Mouse (Mus musculus): ENCODE data around the gene Pcdh7. TPM values are rescaled to one million over a fixed set of nuclear protein-coding genes. Genes with fewer than 3 reads are reported as not detected.
"Not testable (repeated sequence)": the region's sequence is repeated elsewhere in the genome, so short reads cannot be mapped to it uniquely, and the experiment has no call there.

The Pcdh7 gene
- total RNA-seq (2021) = 10 to 100 TPM; 83.9 to 89.1 TPM
- long read RNA-seq, experiment 1, full-length matches to known transcripts = 9 of 17 reads
- long read RNA-seq, experiment 1, partial matches to known transcripts = 5 of 17 reads
- long read RNA-seq, experiment 1, other reads (novel, unspliced or antisense) = 3 of 17 reads
- long read RNA-seq, experiment 2, full-length matches to known transcripts = 2 of 7 reads
- long read RNA-seq, experiment 2, partial matches to known transcripts = 1 of 7 reads
- long read RNA-seq, experiment 2, other reads (novel, unspliced or antisense) = 4 of 7 reads

DNA sequence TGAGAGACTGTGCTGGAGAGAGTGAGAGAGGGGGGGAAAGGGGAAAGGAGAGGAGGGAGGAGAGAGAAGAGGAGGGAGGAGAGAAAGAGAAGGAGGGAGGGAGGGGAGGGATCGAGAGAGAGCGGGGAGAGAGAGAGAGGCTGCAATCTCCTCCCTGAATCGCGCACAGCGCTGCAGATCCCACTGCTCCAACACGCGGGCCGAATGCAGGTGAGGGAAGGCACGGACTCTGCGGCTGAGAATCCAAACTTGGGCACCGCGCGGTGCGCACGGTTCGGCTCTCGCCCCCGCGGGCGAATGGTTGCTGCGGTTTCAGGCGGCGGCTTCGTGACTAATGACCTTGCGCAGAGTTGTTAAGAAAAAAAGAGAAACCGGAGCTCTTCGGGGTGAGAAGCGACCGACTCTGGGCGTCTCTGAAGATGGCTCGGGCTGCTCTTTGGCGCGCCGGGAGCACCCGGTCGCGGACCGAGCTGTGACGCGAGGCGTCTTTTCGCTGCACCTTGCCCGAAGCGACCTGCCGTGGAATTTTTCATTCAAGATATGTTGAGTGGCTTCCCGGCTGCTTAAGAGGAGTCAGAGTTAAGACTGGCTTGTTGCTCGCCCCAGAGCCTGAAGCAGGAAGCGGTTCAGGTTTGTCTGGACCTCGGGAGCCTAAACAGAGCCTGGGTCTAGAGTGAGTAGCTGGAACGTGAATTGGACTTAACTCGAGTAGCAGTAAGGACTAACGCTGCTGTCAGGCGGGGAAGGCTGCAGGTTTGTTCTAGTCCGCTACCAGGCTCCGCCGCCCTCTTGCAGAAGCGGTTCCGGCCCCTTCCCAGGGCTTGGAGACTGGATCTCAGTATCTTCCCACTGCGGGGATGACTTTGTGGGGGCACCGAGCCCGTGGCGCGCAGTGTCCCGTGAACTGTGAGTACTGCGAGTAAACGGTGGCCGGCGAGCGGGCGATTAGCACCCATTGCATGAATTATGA, at the start of gene Pcdh7:
Pcdh7 (plus strand) TSS at position 62 of the 970 bp plus-strand sequence.
- peak; percentile 50 to 73 for DNase-seq

DNA sequence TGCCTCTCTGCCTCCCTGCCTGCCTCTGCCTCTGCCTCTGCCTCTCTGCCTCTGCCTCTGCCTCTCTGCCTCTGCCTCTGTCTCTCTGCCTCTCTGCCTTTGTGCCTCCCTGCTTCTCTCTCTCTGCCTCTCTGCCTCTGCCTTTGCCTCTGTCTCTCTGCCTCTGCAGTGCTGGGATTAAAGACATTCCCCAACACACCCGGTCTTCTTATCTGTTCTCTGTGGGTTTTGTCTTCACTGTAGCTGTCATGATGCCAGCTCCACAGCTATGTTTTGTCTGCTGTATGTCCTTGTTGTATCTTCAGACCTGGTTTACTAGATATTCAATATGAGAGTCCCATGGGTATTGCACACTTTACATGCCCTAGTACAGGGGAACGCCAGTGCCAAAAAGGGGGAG, 40.8 kb upstream of the Pcdh7 start:
- not testable (repeated sequence) for DNase-seq

DNA sequence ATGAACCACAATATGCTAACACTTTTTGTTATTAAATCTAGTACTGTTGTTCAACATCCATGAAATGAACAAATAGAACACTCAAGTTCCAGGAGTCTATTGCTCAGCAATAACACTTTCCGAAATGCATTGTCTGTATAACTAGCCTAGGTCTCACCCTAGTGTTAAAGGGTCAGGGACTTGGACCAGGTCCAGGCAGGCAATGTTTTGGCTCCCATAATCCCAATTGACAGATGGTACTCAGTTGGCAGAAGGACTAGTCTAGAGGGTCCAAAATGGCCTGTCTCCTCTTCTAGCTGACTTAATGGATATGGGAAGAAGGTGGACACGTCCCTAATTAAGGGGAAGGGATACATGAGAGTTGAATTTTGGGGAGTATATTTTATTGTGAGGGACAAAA, 9.4 kb upstream of the Pcdh7 start:
- DNase-seq = no peak

DNA sequence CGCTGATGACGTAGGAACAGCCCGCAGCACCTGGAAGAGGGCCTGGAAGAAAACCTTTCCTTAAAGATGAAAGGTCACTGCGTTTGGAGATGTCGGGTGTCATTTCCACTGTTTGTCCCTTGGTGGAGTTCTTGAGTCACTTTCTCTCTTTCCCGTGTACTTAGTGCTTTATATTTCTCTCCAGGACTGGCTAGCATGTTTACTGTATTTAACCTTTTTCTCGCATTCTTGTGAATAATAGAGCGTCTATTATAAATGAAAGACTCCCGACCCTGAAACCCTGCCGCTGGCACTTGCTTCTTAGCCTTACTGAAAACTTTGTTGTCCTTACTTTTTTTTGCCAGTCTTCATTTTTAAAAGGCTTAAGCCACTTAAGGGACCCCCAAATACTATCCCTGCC, 3.8 kb upstream of the Pcdh7 start:
- DNase-seq = peak; percentile 27 to 56

DNA sequence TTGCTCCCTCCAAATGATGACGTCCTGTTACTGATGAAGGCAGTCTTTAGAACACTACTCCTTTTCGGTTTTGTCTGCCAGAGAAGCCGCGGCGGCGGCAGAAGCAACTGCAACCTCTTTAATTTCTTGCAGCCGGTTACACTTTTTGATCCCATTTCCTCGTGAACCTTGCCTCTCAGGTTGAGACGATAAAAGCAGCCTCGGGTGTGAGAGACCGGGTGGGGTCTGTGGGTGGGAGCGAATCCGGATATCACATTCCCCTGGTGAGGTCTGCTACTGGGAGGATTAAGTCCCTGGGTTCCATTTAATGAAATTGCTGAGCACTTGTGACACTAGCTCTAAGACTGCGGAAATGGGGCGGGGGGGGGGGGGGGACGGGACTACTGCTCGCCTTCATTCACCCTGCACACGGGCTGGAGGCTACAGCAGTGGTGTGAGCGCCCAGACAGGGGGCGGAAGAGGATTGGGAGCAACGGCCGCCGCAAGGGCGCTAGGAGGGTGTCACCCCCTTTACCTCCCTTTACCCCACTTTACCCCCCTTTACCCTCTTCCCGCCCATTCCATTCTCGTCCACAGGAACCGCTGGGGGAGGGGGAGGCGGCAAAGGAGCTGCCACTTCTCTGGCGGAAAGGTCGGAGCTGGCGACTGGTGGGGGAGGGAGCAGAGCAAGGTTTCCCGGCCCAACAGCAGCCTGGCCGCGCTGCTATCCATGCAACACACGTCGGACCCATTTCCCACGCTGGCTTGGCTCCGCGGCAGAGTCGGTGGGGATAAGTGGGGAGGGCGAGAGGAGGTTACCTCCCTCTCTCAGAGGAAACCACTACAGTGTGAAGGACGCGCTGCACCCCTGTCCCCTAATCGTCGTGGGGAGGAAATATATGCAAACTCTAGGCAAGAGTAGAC, 2.9 kb upstream of the Pcdh7 start:
- peak; percentile 62 to 67 for DNase-seq

DNA sequence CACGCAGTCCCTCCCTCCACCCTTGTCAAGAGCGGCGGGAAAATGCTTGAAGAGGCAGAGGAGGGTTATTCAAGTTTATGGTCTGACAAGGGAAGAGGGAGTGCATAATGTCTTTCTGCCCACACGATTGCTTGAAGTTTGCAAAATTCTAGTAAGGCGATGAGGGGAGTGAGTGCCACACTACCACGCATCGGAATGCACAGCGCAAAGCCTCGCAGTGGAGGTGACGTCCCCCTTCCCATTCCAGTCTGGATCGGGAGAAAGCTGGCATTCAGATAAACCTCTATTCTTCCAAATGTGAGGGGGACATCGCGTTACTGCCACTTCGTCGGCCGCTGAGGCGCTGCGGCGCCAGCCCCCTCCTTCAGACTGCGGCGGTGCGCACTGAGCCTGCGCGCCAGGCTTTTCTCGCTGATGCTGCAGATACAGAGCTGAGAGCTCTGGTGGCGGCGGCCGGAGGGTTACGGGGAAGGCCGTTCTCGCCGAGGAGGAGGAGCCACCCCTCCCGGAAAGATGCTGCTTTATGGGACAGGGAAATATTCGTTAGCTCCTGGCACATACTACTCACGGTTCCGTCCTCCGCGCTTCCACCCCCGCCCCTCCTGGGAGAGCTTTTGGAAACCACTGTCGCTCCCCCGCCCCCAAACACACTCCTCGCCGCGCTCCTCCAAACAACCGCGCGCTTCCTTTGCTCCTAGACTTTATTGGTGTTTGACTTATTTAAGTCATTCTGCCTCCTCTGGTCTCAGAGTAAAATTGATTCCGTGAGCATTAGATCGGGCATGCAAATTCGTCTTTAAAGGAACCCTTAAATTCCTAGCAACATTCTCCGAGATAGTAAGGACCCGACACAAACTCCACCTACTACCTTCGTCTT, 2.0 kb upstream of the Pcdh7 start:
- DNase-seq = peak; percentile 76

DNA sequence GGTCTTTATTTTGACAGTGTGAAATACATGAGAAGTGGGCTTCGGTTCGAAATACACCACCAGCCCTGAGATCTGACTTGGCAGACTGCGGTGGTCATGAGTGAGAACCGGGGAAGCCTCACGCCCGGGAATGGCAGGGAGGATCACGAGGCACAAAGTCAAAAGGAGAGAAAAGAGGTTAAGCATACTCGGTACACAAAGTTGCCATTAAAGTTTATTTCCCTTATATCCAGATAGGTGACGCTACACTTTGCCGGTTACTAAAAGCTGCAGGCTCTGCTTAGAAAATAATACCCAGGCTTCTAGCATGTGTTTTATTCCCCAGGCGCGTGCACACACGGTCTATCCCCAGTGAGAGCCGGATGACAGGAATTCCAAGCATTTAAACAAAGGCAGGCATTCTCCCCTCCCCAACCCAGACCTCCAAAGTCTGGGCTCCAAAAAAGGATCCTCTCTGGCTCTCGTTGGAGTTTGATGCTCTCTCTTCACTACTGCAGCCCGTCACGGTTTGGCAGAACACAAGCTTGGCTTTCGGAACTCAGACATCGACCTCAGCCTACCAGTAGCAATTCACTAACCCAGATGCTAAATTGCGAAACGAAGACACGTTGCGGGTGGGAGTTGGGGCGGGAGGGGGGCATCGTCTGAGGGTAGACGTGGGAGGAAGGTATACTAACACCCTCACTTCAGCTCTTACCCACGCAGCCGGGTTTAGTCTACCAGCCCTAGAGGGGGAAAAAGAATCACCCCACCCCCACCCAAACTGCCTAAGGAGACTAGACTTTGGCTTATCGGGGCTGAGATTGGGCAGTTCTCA, 1.1 kb upstream of the Pcdh7 start:
- DNase-seq = peak; percentile 48 to 72

DNA sequence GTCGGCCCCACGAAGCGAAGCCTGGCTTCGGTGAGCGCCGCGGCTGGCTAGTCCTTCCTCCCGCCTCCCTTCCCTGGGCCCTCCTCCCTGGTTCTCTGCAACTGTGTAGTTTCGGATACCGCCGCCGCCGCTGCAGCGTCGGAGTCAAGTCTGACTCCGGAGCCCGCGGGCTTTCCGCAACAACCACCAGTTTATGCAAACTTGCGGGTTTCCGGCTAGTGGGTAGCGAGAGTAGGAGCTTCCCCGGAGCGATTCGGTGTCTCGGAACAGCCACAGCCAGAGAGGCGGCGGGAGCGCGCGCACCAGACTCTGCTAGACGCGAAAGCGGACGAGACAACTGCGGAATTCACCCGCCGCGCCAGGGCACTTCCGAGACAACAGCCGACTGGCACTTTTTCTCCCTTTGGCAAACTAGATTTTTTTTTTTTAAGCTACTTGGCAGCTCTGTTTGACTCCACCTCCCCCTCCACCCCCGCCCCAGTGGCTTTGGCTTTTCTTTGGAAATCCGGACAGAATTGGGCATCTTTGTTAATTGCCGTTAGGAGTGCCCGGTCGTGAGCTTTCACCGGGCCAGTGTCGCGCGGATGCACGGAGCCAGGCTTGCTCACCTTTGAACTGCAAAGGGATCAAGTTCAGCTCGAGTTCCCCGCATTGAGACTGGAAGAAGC, 395 bp upstream of the Pcdh7 start:
- DNase-seq = peak; percentile 57 to 70

DNA sequence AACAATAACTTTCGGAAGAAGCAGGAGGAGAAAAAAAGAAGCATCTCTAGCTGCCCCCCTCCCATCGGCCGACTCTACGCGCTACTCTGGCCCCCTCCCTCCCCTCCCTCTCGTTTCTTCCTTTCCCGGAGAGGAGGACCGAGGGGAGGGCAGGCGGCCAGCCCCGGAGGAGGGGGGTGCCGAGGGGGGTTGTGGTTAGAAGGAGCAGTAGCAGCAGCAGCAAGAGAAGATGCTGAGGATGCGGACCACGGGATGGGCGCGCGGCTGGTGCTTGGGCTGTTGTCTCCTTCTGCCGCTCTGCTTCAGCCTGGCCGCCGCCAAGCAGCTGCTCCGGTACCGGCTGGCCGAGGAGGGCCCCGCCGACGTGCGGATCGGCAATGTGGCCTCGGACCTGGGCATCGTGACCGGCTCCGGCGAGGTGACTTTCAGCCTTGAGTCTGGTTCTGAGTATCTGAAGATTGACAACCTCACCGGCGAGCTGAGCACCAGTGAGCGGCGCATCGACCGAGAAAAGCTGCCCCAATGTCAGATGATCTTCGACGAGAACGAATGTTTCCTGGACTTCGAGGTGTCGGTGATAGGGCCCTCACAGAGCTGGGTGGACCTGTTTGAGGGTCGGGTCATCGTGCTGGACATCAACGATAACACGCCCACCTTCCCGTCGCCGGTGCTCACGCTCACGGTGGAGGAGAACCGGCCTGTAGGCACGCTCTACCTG, 1.3 kb downstream of the Pcdh7 start:
- DNase-seq = peak; percentile 64 to 67

DNA sequence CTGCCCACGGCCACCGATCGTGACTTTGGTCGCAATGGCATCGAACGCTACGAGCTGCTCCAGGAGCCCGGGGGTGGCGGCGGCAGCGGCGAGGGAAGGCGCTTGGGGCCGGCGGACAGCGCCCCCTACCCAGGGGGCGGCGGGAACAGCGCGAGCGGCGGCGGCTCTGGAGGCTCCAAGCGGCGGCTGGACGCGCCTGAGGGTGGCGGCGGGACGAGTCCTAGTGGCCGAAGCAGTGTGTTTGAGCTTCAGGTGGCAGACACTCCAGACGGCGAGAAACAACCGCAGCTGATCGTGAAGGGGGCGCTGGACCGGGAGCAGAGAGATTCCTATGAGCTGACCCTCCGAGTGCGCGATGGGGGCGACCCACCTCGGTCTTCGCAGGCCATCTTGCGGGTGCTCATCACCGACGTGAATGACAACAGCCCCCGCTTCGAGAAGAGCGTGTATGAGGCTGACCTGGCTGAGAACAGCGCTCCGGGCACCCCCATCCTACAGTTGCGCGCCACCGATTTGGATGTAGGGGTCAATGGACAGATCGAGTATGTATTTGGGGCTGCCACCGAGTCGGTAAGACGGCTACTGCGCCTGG, 1.9 kb downstream of the Pcdh7 start:
- DNase-seq = peak; percentile 55 to 70

DNA sequence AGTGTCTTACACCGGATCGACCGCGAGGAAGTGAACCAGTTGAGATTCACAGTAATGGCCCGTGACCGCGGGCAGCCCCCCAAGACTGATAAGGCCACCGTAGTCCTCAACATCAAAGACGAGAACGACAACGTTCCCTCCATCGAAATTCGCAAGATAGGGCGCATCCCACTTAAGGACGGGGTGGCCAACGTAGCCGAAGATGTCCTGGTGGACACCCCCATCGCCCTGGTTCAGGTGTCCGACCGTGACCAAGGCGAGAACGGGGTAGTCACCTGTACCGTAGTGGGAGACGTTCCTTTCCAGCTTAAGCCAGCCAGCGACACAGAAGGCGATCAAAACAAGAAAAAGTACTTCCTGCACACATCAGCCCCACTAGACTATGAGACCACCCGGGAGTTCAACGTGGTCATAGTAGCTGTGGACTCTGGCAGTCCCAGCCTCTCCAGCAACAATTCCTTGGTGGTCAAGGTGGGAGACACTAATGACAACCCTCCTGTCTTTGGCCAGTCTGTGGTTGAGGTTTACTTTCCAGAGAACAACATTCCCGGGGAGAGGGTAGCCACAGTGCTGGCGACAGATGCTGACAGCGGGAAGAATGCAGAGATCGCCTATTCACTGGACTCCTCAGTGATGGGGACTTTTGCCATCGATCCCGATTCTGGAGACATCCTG, 2.6 kb downstream of the Pcdh7 start:
- DNase-seq = peak in 1 of 2 experiments; percentile 56

DNA sequence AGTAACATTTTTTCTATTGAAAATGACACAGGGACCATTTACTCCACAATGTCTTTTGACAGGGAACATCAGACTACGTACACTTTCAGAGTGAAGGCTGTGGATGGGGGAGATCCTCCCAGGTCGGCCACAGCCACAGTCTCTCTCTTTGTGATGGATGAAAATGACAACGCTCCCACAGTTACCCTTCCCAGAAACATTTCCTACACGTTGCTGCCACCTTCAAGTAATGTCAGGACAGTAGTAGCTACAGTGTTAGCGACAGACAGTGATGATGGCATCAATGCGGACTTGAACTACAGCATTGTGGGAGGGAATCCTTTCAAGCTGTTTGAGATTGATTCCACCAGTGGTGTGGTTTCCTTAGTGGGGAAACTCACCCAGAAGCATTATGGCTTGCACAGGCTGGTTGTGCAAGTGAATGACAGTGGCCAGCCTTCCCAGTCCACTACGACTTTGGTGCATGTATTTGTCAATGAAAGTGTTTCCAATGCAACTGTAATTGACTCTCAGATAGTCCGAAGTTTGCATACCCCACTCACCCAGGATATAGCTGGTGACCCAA, 3.5 kb downstream of the Pcdh7 start:
- peak in 1 of 2 experiments; percentile 42 for DNase-seq

DNA sequence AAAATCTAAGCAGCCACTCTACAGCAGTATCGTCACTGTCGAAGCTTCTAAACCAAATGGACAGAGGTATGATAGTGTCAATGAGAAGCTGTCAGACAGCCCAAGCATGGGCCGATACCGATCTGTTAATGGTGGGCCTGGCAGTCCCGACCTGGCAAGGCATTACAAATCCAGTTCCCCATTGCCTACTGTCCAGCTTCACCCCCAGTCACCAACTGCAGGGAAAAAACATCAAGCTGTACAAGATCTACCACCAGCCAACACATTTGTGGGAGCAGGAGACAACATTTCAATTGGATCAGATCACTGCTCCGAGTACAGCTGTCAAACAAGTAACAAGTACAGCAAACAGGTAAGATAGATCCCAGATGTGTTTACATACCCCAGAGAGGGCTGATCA, 4.2 kb downstream of the Pcdh7 start:
- peak in 1 of 2 experiments; percentile 52 for DNase-seq

DNA sequence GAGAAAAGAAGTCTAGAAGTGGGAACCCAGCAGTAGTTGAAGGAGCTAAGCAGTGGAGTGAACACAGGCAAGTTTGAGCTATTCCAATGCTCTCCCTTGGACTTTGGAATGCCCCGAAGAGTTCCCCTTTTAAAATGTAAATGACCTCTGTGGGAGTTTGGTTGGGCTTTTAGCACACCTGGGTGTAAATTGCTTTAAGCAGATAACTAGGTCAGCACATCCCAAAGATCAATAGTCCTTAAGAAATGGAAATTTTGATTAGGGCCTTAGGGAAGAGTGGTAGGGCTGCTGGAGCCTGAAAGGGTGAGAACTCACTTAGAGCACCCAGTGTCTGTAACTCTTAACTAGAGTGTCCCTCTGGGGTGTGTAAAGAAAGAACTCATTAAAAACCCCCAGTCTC, 15.7 kb downstream of the Pcdh7 start:
- DNase-seq = no peak

DNA sequence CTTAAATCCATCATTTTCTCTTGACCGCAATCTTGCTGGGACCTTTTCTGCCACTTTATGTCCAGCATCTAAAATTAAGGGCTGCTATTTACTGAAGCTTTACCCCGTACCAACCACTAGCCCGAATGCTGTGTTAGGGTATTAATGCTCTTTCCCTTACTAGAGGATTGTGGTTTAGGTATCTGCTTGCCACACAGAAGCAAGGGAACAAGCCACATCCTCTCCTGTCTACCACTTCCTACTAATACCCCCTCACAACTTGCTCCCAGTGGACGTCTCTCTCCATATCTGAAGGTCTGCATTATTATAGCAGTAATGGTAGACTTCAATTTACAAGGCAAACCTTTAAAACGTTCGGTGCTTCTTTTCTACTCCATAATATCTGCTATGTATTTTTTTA, 18.0 kb downstream of the Pcdh7 start:
- no peak for DNase-seq

DNA sequence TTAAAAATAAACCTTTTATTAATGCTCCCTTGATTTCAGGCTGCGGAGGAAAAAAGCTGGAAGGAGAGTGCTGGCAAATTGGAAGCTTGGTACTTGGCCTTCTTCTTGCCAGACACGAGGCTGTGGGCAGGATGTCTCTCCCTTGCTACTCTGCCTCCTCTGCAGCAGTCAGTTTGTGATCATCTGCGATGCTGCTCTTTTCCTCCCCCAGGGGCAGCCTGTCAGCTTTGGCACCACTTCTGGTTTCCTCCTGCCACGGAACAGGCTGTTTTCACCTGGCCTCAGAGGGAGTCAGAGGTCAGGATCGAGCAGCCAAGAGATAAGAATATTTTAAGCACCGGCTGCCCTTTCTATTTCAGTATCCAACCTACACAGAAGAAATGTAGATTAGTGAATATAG, 25.2 kb downstream of the Pcdh7 start:
- peak; percentile 72 to 89 for DNase-seq

DNA sequence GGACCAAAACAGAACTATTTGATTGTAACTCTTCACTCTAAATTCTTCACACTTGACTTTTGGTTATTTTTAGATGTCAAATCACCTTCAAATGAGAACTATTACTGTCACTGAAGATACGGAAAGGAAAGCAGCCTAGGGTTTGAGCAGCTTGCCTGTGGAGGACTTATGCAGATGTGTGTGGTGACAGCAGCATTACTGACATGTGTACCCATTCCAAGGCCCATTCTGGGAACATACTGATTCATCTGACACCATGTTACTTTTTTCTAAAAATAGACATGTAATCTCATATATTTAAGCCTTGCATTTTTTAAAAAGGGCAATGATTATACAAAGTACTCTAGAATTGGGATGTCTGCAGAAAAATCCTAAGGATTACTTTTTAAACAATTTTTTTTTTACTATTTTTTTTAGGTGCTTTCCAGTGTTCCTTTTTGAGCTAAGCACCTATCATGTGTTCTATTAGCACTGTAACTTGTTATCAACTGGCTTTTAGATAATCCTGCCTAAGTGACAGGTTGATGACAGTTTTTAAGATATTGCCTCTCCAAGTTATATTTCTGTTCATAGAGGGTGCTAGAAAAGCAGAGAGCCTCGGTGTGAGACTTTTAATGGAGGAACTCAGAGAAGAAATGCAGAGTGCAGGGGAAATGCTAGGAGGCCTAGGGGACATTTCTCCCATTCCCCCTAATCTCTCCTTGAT, 26.3 kb downstream of the Pcdh7 start:
- peak in 1 of 2 experiments; percentile 76 for DNase-seq
